Mouse (Mus musculus): ENCODE measurements around the gene Nr3c2.

GRCm38 (mm10) chr8:77173736-77174135 lies 274.5 kb downstream of the Nr3c2 start:
- no peak for TF ChIP-seq CTCF (IDR thresholded peaks at IDR 0.05; ENCODE audit: low read depth)
- no peak for TF ChIP-seq EP300 (optimal IDR thresholded peaks at IDR 0.05)
